Mouse (Mus musculus) bone marrow, adult 2 months (tissue): ENCODE data around the gene Zfp980.
"Not testable (repeated sequence)": the region's sequence is repeated elsewhere in the genome, so short reads cannot be mapped to it uniquely, and the experiment has no call there.

Experiments used
- CTCF ChIP-seq: fragments of 200-500 bp; IDR thresholded peaks from 2 replicates; pipeline ENCODE4 v1.5.1; 2011; ENCODE audit warnings: low read length, control low read depth; ENCODE audit not compliant: control insufficient read depth, insufficient read depth
- POLR2A ChIP-seq: fragments of 200-500 bp; IDR thresholded peaks from 2 replicates; pipeline ENCODE4 v1.6.1; 2011; ENCODE audit warnings: low read depth, mild to moderate bottlenecking, control low read depth, low read length, borderline replicate concordance; ENCODE audit not compliant: control insufficient read depth

- not testable (repeated sequence) for TF ChIP-seq POLR2A, CTCF
These were observed 75.1 kb downstream of the Zfp980 start for GRCm38 (mm10) chr4:145745645-145745991.
